Mouse (Mus musculus): ENCODE measurements at regions not wholly inside any gene's neighbourhood (a gene's known extent, or its start where the extent isn't known, plus 50 kb on each side); places are given as distances from the start of the nearest gene placed in this dataset.

GRCm38 (mm10) chr9:87964508-87964907, 233.4 kb upstream of the Tbx18 start:
- DNase-seq (ENCODE audit: low spot score): no peak

GRCm38 (mm10) chr9:87965103-87965780, 234.2 kb upstream of the Tbx18 start:
- DNase-seq (ENCODE audit: low spot score): no peak

DNA sequence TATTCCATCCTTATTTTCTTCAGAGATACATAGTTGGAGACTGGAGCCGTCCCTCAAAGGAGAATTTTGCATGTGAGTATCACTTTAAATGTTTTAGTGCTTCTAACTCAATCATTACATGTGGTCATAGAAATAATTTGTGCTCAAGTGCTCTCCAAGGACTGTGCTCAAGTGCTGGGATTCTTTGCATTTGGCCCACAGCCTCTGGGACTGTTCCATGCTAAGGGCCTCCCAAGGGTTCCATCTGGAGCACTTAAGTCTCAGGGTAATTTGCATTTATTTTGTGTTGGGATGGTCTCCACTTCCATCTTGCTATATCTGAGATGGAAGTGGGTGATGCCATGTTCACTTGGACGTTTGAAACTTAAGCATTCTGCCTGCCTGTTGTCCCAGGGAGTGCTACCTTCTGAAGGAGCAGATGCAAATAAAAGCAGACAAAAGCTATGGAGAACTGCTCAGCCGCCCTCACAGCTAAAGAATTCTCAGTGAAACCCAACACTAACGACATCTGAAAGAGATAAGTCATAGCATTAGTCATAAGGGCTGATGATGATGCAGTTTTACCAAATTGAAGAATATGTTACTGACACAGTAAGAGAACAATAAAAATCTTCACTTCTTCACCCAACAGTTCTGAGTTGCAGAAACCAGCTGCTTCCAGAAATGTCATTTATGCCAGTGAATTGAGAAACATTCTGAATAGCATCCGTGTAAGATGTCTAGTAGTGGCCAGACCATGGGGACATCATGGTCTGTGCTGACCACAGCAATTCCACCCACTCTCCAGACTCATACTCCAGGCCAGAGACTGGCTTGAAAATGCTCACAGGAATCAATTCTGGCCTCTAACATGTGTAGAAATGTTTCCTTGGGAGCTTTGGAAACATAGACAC, 237.4 kb upstream of the Tbx18 start:
- DNase-seq (ENCODE audit: low spot score): peak; percentile 24

DNA sequence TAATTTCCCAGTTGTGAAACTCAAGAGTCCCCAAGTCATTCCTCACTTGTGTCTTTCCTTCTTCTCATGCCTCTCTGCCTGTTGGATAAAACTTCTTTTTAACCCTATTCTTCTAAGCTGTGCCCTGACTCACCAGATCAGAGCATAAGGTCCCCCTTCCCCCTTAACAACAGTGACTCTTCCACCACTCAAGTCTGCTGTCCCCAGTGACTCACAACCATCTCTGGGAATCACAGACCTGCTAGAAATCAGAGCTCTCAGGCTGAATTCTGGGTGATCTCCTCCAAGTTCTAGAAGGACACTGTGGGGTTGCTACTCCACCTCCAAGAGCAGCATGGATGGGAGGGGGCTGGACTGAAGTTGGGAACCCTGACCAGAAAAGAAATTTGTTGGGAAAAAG, 239.5 kb upstream of the Tbx18 start:
- no peak for DNase-seq (ENCODE audit: low spot score)

DNA sequence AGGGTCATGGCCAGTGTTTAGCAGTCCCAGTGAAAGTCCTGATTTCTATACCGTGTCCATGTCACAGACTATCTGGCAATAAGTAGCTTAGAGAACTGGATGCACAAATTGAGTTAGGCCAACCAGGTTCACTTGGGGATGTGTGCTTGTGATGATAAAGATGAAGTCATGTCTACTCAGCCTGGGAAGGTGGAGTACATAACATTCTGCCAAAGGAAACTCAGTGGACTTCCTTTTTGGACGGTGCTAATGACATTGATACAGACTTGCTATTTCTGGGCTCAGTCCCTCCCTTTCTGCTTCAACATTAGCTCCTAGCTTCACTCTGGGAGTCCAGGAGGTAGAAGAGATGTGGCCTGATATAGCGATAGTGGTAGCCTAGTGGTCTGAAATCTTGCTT, 240.7 kb upstream of the Tbx18 start:
- DNase-seq (ENCODE audit: low spot score): peak; percentile 43

- no peak for DNase-seq (ENCODE audit: low spot score)
Measured at GRCm38 (mm10) chr9:87973531-87973930, 242.5 kb upstream of the Tbx18 start.

DNA sequence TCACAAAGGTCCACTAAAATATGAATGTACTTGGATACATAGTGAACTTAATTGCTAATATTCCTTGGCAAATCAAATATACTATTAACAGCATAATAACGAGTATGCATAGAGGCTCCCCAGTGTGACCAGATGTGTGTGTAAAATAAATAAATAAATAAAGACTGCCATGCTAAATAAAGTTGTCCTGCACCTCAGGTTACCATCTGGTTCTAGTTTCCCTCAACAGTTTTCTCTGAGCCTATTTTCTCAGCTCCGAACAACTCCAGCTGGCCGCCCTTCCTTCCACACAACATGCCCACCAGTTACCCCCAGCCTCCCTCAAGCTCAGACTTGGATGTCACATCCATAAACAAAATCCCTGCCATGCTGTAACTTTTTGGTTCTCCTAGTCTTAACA, 253.8 kb upstream of the Tbx18 start:
- DNase-seq (ENCODE audit: low spot score): no peak

DNA sequence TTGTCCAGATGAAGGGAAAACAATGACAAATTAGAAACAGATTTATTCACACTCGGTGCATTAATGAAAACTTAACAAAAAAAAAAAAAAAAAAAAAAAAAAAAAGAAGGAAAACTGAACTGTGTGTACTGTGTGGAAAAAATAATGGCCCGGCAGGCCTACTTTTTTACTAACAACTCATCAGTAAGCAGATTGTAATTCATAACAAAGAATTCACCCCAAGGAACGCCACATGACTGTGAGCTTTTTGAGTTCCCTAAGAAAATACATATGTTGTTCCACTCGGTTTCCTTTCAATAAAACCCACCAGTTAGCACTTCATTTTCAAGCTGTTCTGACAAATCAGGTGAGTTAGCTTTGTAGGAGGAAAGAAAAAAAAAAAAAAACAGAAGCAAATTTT, 254.4 kb upstream of the Tbx18 start:
- DNase-seq (ENCODE audit: low spot score): no peak

GRCm38 (mm10) chr9:88005945-88006700, 275.1 kb upstream of the Tbx18 start:
- no peak for DNase-seq (ENCODE audit: low spot score)

DNA sequence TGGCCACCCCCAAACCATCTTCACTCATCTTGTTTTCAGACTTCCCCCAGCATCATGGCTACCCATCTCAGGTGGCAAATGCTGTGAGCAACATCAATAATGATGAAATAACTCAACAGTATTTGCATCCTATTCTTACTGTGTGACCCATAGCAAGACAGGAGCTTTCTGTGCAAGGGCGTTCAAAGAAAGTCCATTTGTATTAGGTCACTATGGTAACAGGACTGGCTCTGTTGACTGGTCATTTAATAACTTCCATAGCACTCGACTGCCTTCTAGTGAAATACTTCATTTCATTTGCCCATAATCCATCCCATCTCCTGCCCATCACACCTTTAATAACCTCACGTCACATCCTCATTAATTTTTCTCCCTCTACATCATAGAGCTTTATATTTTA, 292.7 kb upstream of the Tbx18 start:
- no peak for DNase-seq (ENCODE audit: low spot score)

GRCm38 (mm10) chr9:88025936-88026335, 294.9 kb upstream of the Tbx18 start:
- no peak for DNase-seq (ENCODE audit: low spot score)

- no peak for DNase-seq (ENCODE audit: low spot score)
Measured at GRCm38 (mm10) chr9:88030509-88031148, 296.4 kb upstream of the Nt5e start.

GRCm38 (mm10) chr9:88037560-88037959, 289.4 kb upstream of the Nt5e start:
- DNase-seq (ENCODE audit: low spot score): no peak

- DNase-seq (ENCODE audit: low spot score): no peak
Measured at GRCm38 (mm10) chr9:88049270-88049669, 277.7 kb upstream of the Nt5e start.

GRCm38 (mm10) chr9:88049792-88050191, 277.2 kb upstream of the Nt5e start:
- no peak for DNase-seq (ENCODE audit: low spot score)

GRCm38 (mm10) chr9:88058551-88058950, 268.4 kb upstream of the Nt5e start:
- DNase-seq (ENCODE audit: low spot score): no peak

DNA sequence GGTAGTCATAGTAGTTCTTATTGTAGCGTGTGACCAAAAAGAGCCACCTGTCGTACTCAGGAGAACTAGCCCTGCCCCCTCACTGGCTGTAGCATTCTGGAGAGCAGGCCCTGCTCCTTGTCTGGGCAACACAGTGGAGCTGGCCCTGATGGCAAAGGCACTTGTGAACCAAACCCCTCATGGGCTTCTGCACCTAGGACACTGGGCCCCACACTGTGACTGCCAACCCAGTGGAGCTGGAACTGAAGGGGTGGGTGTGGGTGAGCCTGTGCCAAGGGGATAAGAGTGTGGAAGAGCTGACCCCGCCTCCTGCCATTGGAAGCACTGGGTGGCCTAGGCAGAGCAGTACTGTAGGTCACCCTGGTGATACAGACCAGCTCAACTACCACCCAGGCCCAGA, 268.0 kb upstream of the Nt5e start:
- no peak for DNase-seq (ENCODE audit: low spot score)

GRCm38 (mm10) chr9:88063973-88064676, 262.9 kb upstream of the Nt5e start:
- DNase-seq (ENCODE audit: low spot score): no peak

- no peak for DNase-seq (ENCODE audit: low spot score)
Measured at GRCm38 (mm10) chr9:88065057-88065456, 261.9 kb upstream of the Nt5e start.

GRCm38 (mm10) chr9:88065777-88066176, 261.2 kb upstream of the Nt5e start:
- no peak for DNase-seq (ENCODE audit: low spot score)

- DNase-seq (ENCODE audit: low spot score): no peak
Measured at GRCm38 (mm10) chr9:88068322-88068721, 258.7 kb upstream of the Nt5e start.
